Mouse (Mus musculus): ENCODE measurements around the gene Ttc17. TPM values are rescaled to one million over a fixed set of nuclear protein-coding genes. Genes with fewer than 3 reads are reported as not detected.

Ttc17 gene
- polyA plus RNA-seq, 1 experiment from 2014 or later = 13.7 TPM

DNA sequence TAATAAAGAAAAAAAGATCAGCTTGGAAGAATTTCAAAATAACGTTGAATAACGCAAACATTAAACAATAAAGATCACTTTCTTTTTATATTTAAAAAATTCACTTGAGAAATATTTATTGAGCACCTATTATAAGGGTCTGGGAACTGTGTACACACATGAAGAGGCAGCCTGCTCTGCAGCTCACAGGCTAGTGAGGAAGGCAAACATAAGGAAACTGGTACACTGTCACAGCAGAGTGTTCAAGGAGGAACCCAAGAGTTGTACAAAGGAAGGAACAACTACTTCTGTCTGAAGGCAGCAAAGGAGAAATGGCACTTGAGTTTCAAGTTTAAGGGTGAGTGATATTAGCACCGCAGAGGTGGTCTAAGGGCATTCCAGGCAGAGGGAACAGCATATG lies 78.7 kb downstream of the Ttc17 start:
- Histone ChIP-seq H3K27ac (ENCODE audit: low read length) (no peak overlapping the region), H3K9me3 (ENCODE audit: low read length) (no peaks in the 10 kb centered on the region), H3K4me1 (ENCODE audit: insufficient read depth, low read depth, low read length) (no peaks in the 10 kb centered on the region), H3K27me3 (replicated peaks; ENCODE audit: insufficient read depth, low read length) (no peaks in the 10 kb centered on the region), H3K4me2 (replicated peaks; ENCODE audit: low read depth, low read length) (no peak overlapping the region), H3K4me3 (ENCODE audit: low read depth, low read length) (no peak overlapping the region), H3K36me3 (ENCODE audit: insufficient read depth, low read length) (peaks cover 33% of the 10 kb centered on the region), H3K9ac (replicated peaks; ENCODE audit: low read depth) (no peak overlapping the region)
- WGBS = 67% methylated on average over 3 of the region's 3 CpGs
- ATAC-seq (peak; percentile 62; the same call in 1 of the 2 replicates), DNase-seq (ENCODE audit: low spot score) (peak; percentile 15)
- TF ChIP-seq CTCF (IDR thresholded peaks at IDR 0.05) (no peak), EP300 (IDR thresholded peaks at IDR 0.05) (no peak)

DNA sequence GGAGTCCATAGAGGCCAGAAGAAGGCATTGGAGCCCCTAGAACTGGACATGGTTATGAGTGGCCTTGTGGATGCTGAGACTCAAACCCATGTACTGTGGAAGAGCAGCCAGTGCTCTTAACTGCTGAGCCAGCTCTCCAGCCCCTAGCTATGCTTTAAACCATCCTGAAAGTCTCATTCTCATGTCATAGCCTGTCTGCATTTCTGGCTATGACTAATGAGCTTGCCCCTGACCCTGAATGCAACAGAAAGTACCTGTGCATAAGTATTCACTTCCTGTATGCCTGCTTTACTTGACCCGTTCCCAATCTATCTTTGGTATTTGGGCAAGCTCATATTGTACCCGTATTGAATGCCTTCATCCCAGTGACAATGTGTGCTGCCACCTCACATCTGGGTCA lies 86.7 kb downstream of the Ttc17 start:
- Histone ChIP-seq H3K4me3 (ENCODE audit: low read depth, low read length) (no peak overlapping the region), H3K4me1 (ENCODE audit: insufficient read depth, low read depth, low read length) (no peaks in the 10 kb centered on the region), H3K9me3 (ENCODE audit: low read length) (no peaks in the 10 kb centered on the region), H3K36me3 (ENCODE audit: insufficient read depth, low read length) (peaks cover 40% of the 10 kb centered on the region), H3K27me3 (replicated peaks; ENCODE audit: insufficient read depth, low read length) (no peaks in the 10 kb centered on the region), H3K9ac (replicated peaks; ENCODE audit: low read depth) (no peak overlapping the region), H3K27ac (ENCODE audit: low read length) (no peak overlapping the region), H3K4me2 (replicated peaks; ENCODE audit: low read depth, low read length) (no peak overlapping the region)
- ATAC-seq = no peak
- TF ChIP-seq EP300 (IDR thresholded peaks at IDR 0.05) (no peak), CTCF (IDR thresholded peaks at IDR 0.05) (no peak)
- no peak for DNase-seq (ENCODE audit: low spot score)
- WGBS = 76% methylated on average over 2 of the region's 2 CpGs

DNA sequence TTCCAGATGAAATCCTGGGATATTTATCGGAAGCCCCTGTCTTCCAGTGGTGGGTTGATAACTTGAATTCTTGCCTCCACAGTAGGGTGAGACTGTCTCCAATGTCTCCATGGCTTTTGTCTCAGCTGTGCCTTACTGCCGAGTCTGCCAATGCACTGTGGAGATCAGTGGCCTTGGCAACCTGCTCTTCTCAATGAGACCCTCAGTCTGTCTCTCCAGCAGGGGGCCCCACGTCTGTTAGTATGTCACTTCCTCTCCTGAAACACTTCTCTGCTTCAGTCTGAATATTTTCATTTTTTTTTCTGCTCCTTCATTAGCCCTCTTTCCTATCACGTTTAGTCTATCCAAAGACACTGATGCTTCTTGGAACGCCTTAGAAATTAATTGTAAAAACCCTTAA lies 90.0 kb downstream of the Ttc17 start:
- H3K4me1 ChIP-seq (ENCODE audit: insufficient read depth, low read depth, low read length) = no peaks in the 10 kb centered on the region
- no peaks in the 10 kb centered on the region for H3K9me3 ChIP-seq (ENCODE audit: low read length)
- H3K9ac ChIP-seq (replicated peaks; ENCODE audit: low read depth) = no peak overlapping the region
- H3K27me3 ChIP-seq (replicated peaks; ENCODE audit: insufficient read depth, low read length) = no peaks in the 10 kb centered on the region
- H3K4me3 ChIP-seq (ENCODE audit: low read depth, low read length) = no peak overlapping the region
- peak; percentile 43 for TF ChIP-seq CTCF (IDR thresholded peaks at IDR 0.05)
- no peak for TF ChIP-seq EP300 (IDR thresholded peaks at IDR 0.05)
- no peak overlapping the region for H3K27ac ChIP-seq (ENCODE audit: low read length)
- H3K36me3 ChIP-seq (ENCODE audit: insufficient read depth, low read length) = peaks cover 22% of the 10 kb centered on the region; the same call in 1 of the 2 replicates
- no peak overlapping the region for H3K4me2 ChIP-seq (replicated peaks; ENCODE audit: low read depth, low read length)
- WGBS = 60% methylated on average over 5 of the region's 5 CpGs
- DNase-seq (ENCODE audit: low spot score) (no peak), ATAC-seq (no peak)

DNA sequence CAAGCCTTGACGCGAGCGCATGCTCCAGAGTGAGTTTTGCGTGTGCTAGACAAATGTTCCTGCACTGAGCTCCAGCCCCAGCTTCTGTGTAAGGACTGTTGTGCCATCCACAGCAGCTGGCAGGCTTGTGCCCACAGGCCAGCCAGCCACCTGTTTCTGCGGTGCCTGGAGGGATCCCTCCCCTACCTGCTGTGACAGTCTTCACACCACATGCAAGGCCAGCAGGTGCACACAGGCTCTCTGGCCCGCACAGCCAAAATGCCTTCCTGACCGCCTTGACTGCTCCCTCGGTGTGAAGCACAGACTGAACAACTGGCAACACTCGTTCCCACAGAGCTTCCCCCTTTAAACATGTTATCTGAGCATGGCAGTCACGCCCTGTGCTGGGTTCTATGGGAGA lies 102.5 kb downstream of the Ttc17 start:
- Histone ChIP-seq H3K4me3 (ENCODE audit: low read depth, low read length) (no peak overlapping the region), H3K4me2 (replicated peaks; ENCODE audit: low read depth, low read length) (no peak overlapping the region), H3K27me3 (replicated peaks; ENCODE audit: insufficient read depth, low read length) (no peaks in the 10 kb centered on the region), H3K36me3 (ENCODE audit: insufficient read depth, low read length) (peaks cover 22% of the 10 kb centered on the region), H3K9ac (replicated peaks; ENCODE audit: low read depth) (no peak overlapping the region), H3K9me3 (ENCODE audit: low read length) (no peaks in the 10 kb centered on the region), H3K4me1 (ENCODE audit: insufficient read depth, low read depth, low read length) (no peaks in the 10 kb centered on the region), H3K27ac (ENCODE audit: low read length) (no peak overlapping the region)
- ATAC-seq = no peak
- no peak for DNase-seq (ENCODE audit: low spot score)
- 93% methylated on average over 10 of the region's 10 CpGs for WGBS
- TF ChIP-seq CTCF (IDR thresholded peaks at IDR 0.05) = no peak
- TF ChIP-seq EP300 (IDR thresholded peaks at IDR 0.05) = no peak

DNA sequence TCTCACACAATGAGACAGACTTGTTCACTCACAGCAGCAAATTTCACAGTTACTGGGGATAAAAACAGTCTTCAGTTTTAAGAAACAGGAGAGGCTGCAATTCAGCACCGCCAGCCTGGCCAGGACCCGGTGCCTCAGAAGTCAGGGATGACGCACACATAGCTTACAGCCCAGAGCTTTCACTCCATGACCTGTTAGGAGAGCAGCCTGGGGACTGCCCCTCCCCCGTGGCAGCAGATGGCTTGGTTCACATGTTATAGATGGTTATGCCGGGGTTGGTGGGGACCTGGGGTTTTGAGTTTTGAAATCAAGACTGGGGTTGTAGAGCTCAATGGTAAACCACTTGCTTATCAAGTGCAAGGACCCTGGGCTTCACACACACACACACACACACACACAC lies 104.1 kb downstream of the Ttc17 start:
- Histone ChIP-seq H3K27ac (ENCODE audit: low read length) (no peak overlapping the region), H3K4me2 (replicated peaks; ENCODE audit: low read depth, low read length) (no peak overlapping the region), H3K27me3 (replicated peaks; ENCODE audit: insufficient read depth, low read length) (no peaks in the 10 kb centered on the region), H3K9ac (replicated peaks; ENCODE audit: low read depth) (no peak overlapping the region), H3K36me3 (ENCODE audit: insufficient read depth, low read length) (peaks cover 22% of the 10 kb centered on the region), H3K9me3 (ENCODE audit: low read length) (no peaks in the 10 kb centered on the region), H3K4me1 (ENCODE audit: insufficient read depth, low read depth, low read length) (no peaks in the 10 kb centered on the region), H3K4me3 (ENCODE audit: low read depth, low read length) (no peak overlapping the region)
- no peak for DNase-seq (ENCODE audit: low spot score)
- TF ChIP-seq CTCF (IDR thresholded peaks at IDR 0.05) (no peak), EP300 (IDR thresholded peaks at IDR 0.05) (no peak)
- ATAC-seq = no peak
- WGBS = 81% methylated on average over 5 of the region's 5 CpGs

DNA sequence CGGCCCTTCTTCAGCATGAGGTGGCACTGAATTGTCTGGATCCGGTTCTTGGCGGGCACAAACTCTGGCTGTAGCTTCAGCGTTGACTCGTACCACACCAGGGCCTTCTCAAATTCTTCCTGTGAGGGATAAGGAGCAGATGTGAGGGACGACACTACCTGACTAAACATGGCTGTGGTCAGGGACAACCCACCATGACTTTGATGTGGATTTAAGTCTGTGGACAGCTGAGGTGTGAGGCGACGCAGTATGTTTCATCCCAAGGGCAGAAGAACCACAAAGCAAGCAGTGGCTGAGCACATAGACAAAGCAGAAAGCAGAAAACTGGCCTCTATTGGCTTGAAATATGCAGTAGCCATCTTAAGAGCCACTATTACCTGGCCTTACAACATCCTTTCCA lies 104.7 kb downstream of the Ttc17 start:
- ATAC-seq (no peak), DNase-seq (ENCODE audit: low spot score) (no peak)
- WGBS = 76% methylated on average over 8 of the region's 8 CpGs
- H3K27ac ChIP-seq (ENCODE audit: low read length) = no peak overlapping the region
- H3K9ac ChIP-seq (replicated peaks; ENCODE audit: low read depth) = no peak overlapping the region
- H3K36me3 ChIP-seq (ENCODE audit: insufficient read depth, low read length) = peaks cover 22% of the 10 kb centered on the region
- H3K27me3 ChIP-seq (replicated peaks; ENCODE audit: insufficient read depth, low read length) = no peaks in the 10 kb centered on the region
- no peak overlapping the region for H3K4me3 ChIP-seq (ENCODE audit: low read depth, low read length)
- no peaks in the 10 kb centered on the region for H3K4me1 ChIP-seq (ENCODE audit: insufficient read depth, low read depth, low read length)
- TF ChIP-seq EP300 (IDR thresholded peaks at IDR 0.05) (no peak), CTCF (IDR thresholded peaks at IDR 0.05) (no peak)
- H3K9me3 ChIP-seq (ENCODE audit: low read length) = no peaks in the 10 kb centered on the region
- no peak overlapping the region for H3K4me2 ChIP-seq (replicated peaks; ENCODE audit: low read depth, low read length)

DNA sequence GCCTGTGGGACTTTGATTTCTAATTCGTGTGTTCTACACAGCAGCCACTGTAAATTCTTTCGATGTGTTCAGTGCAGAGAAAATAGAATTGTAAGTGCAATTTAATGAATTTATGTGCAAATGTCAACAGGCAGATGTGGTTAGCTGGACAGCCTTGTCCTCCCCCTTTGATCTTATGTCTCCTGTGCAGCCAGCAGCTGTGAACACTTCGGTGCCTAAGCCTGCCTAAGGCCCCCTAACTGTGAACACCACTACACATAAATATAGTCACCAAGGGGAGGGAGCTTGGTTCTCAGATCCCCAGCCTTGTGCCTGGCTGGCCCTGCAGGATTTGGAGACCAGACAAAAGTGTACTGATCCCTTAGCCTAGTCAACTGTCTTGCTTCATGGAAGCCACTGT lies 109.0 kb downstream of the Ttc17 start:
- WGBS = 44% methylated on average over 3 of the region's 3 CpGs
- no peak overlapping the region for H3K27ac ChIP-seq (ENCODE audit: low read length)
- H3K4me2 ChIP-seq (replicated peaks; ENCODE audit: low read depth, low read length) = no peak overlapping the region
- TF ChIP-seq EP300 (IDR thresholded peaks at IDR 0.05) (no peak), CTCF (IDR thresholded peaks at IDR 0.05) (no peak)
- no peak overlapping the region for H3K9ac ChIP-seq (replicated peaks; ENCODE audit: low read depth)
- no peaks in the 10 kb centered on the region for H3K27me3 ChIP-seq (replicated peaks; ENCODE audit: insufficient read depth, low read length)
- DNase-seq (ENCODE audit: low spot score) (no peak), ATAC-seq (no peak)
- no peaks in the 10 kb centered on the region for H3K9me3 ChIP-seq (ENCODE audit: low read length)
- H3K4me3 ChIP-seq (ENCODE audit: low read depth, low read length) = no peak overlapping the region
- peaks cover 16% of the 10 kb centered on the region for H3K36me3 ChIP-seq (ENCODE audit: insufficient read depth, low read length)
- no peaks in the 10 kb centered on the region for H3K4me1 ChIP-seq (ENCODE audit: insufficient read depth, low read depth, low read length)
